Mouse (Mus musculus) liver, embryonic 12.5 days (tissue): ENCODE measurements around the gene Clcn1. TPM values are rescaled to one million over a fixed set of nuclear protein-coding genes. Genes with fewer than 3 reads are reported as not detected.

Source experiments
- ATAC-seq: fragments of 200-750 bp; cut with Nextera tagmentation; 2 replicates; pipeline ENCODE4 v1.8.0; 2017; ENCODE audit warnings: moderate number of reproducible peaks, mild to moderate bottlenecking, moderate library complexity
- H3K27ac ChIP-seq: fragments of 300-500 bp; sonication (generic); 2 replicates; pipeline ENCODE4 v1.5.1; 2016; ENCODE audit warnings: mild to moderate bottlenecking
- H3K27me3 ChIP-seq: fragments of 300-500 bp; sonication (generic); replicated peaks from 2 replicates; pipeline ENCODE4 v1.6.1; 2016; ENCODE audit warnings: mild to moderate bottlenecking, moderate library complexity
- H3K36me3 ChIP-seq: fragments of 300-500 bp; sonication (generic); 2 replicates; pipeline ENCODE4 v1.6.1; 2016; ENCODE audit warnings: mild to moderate bottlenecking, moderate library complexity
- H3K4me1 ChIP-seq: fragments of 300-500 bp; sonication (generic); 2 replicates; pipeline ENCODE4 v1.6.1; 2016
- H3K4me2 ChIP-seq: fragments of 300-500 bp; sonication (generic); 2 replicates; pipeline ENCODE4 v1.6.1; 2016; ENCODE audit warnings: mild to moderate bottlenecking, moderate library complexity
- H3K4me3 ChIP-seq: fragments of 300-500 bp; sonication (generic); 2 replicates; pipeline ENCODE4 v1.5.1; 2016; ENCODE audit warnings: mild to moderate bottlenecking, moderate library complexity
- H3K9ac ChIP-seq: fragments of 300-500 bp; sonication (generic); 2 replicates; pipeline ENCODE4 v1.6.1; 2016; ENCODE audit warnings: mild to moderate bottlenecking, moderate library complexity
- H3K9me3 ChIP-seq: fragments of 300-500 bp; sonication (generic); replicated peaks from 2 replicates; pipeline ENCODE4 v1.6.1; 2016; ENCODE audit warnings: mild to moderate bottlenecking, moderate library complexity
- WGBS: fragments of 180-500 bp; shearing (Covaris S2); methylation state at CpG from one replicate; pipeline ENCODE4 v1.1.7; 2016; ENCODE audit not compliant: insufficient replicate concordance; 5-methylcytosine and 5-hydroxymethylcytosine counted together
- polyA plus RNA-seq: library from polyadenylated mRNA; unstranded; fragments of >200 nt; fragmentation: Nextera tagmentation; extraction: Ambion mirVana; gene quantifications from 2 replicates; pipeline ENCODE4 v1.2.1, GENCODE M21; 2016

Gene Clcn1
- polyA plus RNA-seq, 1 experiment from 2014 or later: not detected

DNA sequence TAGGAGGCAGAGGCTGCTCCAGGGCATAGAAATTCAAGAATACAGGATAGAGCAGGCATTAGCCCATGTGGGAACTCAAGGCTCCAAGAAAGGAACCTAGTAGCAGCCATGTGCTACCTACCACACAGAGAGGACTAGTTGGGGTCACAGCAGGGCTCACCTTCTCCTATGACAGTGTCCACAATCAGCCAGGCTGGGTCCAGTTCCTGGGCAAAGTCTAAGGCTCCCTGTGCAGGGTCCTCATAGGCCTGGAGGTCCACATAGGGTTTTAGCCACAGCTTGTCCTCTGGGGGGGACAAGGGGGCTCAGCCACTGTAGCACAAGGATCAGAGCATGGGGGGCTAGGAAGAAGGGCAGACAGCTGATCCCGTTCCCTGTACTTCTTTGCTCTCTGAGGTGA lies 76.0 kb downstream of the Clcn1 start:
- Histone ChIP-seq H3K4me3 (no peak overlapping the region), H3K27me3 (no peaks in the 10 kb centered on the region), H3K9me3 (no peaks in the 10 kb centered on the region), H3K9ac (no peak overlapping the region), H3K4me2 (no peak overlapping the region), H3K27ac (no peak overlapping the region), H3K4me1 (peaks cover 9% of the 10 kb centered on the region; the same call in 1 of the 2 replicates), H3K36me3 (peaks cover 32% of the 10 kb centered on the region)
- 0 out of 2 replicates have a peak, but pooled peaks have one; percentile 19 for ATAC-seq
- 74% methylated on average over 1 of the region's 1 CpGs for WGBS

DNA sequence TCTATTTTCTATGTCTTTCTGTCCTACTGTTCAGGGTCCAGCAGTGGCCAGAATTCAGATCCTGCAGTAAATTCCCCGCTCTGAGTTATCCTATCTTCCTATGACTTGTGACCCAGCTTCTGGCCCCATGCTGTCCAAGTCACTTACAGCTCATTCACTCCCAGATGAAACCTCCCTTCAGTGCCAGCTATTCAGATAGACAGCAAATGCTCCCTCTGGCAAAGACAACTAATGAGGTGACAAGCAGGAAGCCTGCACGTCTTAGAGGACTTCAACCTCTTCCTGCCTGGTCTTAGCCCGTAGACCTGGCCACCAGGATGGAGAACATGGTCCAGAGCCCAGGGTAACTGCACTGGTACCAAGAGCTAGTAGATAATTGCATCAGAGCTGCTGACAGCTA lies 76.5 kb downstream of the Clcn1 start:
- H3K4me3 ChIP-seq: no peak overlapping the region
- no peaks in the 10 kb centered on the region for H3K27me3 ChIP-seq
- WGBS: 34% methylated on average over 3 of the region's 3 CpGs
- H3K4me1 ChIP-seq: peaks cover 9% of the 10 kb centered on the region; the same call in 1 of the 2 replicates
- no peak for ATAC-seq
- no peaks in the 10 kb centered on the region for H3K9me3 ChIP-seq
- peaks cover 27% of the 10 kb centered on the region for H3K36me3 ChIP-seq
- no peak overlapping the region for H3K27ac ChIP-seq
- H3K4me2 ChIP-seq: no peak overlapping the region
- H3K9ac ChIP-seq: no peak overlapping the region

DNA sequence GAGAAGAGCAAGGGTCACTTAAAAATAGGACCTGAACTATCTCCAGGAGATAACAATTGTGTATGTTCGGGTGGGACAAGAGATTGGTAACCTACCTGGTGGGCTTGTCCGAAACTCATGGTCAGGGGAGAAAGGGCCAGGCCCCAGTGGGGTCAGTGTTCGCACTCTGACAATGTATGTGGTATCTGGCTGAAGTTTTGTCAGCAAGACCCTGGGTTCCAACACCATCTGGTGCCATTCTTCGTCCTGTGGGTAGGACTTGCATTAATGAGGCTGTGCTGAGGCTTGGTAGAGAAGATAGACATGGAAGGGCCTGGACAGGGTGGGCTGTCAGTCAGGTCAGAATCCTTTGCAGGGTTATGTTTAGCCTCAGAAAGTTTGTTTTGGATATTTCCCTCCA lies 77.6 kb downstream of the Clcn1 start:
- peaks cover 16% of the 10 kb centered on the region for H3K36me3 ChIP-seq
- H3K27ac ChIP-seq: no peak overlapping the region
- no peak overlapping the region for H3K4me2 ChIP-seq
- H3K9me3 ChIP-seq: no peaks in the 10 kb centered on the region
- ATAC-seq: no peak
- no peaks in the 10 kb centered on the region for H3K27me3 ChIP-seq
- WGBS: 69% methylated on average over 4 of the region's 4 CpGs
- H3K4me1 ChIP-seq: peaks cover 9% of the 10 kb centered on the region; the same call in 1 of the 2 replicates
- H3K9ac ChIP-seq: no peak overlapping the region
- H3K4me3 ChIP-seq: no peak overlapping the region

DNA sequence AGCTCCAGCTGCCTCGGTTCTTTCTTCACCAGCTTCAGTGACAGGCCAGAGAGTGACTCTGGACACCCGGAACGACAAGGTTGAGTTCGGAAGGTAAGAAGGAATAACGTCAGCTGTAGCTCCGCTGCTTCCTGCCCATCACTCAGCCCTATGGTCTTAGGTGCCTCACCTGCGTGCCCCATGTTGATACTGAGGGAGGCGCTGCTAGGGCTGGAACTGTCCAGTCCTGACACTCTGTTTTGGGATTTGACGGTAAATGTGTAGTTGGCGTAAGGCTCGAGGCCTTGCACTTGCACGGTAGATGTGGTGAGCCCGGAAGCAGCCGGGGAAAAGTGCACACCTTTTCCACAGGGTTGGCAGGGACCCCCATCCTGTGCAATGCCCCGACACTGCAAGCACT lies 78.1 kb downstream of the Clcn1 start:
- no peak for ATAC-seq
- Histone ChIP-seq H3K9me3 (no peaks in the 10 kb centered on the region), H3K36me3 (peaks cover 11% of the 10 kb centered on the region; the same call in 1 of the 2 replicates), H3K4me2 (no peak overlapping the region), H3K4me3 (no peak overlapping the region), H3K4me1 (peaks cover 9% of the 10 kb centered on the region; the same call in 1 of the 2 replicates), H3K27ac (no peak overlapping the region), H3K27me3 (no peaks in the 10 kb centered on the region), H3K9ac (no peak overlapping the region)
- WGBS: 80% methylated on average over 15 of the region's 15 CpGs

DNA sequence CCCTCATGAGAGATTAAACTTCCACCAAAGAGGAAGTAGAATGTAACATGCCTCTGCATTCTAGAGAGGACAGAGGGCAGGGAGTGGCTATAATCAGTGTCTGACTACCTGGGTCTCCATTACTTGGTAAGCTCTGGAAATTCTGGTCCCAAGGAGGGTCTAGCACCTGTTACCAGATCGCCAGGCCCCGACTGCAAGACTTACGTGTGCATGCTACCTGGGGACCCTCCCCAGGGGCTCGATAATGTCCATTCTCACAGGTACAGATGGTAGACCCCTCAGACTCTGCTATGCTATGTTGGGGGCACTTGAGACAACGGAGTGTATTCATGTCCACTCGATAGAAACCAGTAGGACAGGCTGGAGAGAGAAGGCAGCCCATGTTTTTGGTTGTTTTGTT lies 78.7 kb downstream of the Clcn1 start:
- 64% methylated on average over 6 of the region's 6 CpGs for WGBS
- no peak for ATAC-seq
- Histone ChIP-seq H3K27ac (no peak overlapping the region), H3K36me3 (peaks cover 5% of the 10 kb centered on the region; the same call in 1 of the 2 replicates), H3K9me3 (no peaks in the 10 kb centered on the region), H3K4me3 (no peak overlapping the region), H3K9ac (no peak overlapping the region), H3K4me2 (no peak overlapping the region), H3K4me1 (peaks cover 9% of the 10 kb centered on the region; the same call in 1 of the 2 replicates), H3K27me3 (no peaks in the 10 kb centered on the region)

Other genes with a start within 250 kb of the Clcn1 start
- not detected in 2 replicates for gene Sva, start 248.3 kb upstream of the Clcn1 start, polyA plus RNA-seq
- gene Tas2r139, start 145.7 kb upstream of the Clcn1 start, polyA plus RNA-seq: not detected in 2 replicates
- not detected in 2 replicates for gene Tas2r144, start 71.4 kb upstream of the Clcn1 start, polyA plus RNA-seq
- 7.3 and 8.3 TPM in 2 replicates for gene Gstk1, start 40.8 kb upstream of the Clcn1 start, polyA plus RNA-seq
- gene Tmem139, start 24.7 kb upstream of the Clcn1 start, polyA plus RNA-seq: not detected in 2 replicates
- gene Casp2, start 21.7 kb upstream of the Clcn1 start, polyA plus RNA-seq: 34.4 and 36.0 TPM in 2 replicates
- gene Fam131b, start 38.0 kb downstream of the Clcn1 start, polyA plus RNA-seq: not detected in 2 replicates
- 66.3 and 66.5 TPM in 2 replicates for gene Zyx, start 62.9 kb downstream of the Clcn1 start, polyA plus RNA-seq
- 2.6 and 3.4 TPM in 2 replicates for gene Epha1, start 86.6 kb downstream of the Clcn1 start, polyA plus RNA-seq
- gene Tas2r143, start 113.6 kb downstream of the Clcn1 start, polyA plus RNA-seq: not detected in 2 replicates
- gene Tas2r135, start 118.7 kb downstream of the Clcn1 start, polyA plus RNA-seq: not detected in 2 replicates
- gene Tas2r126, start 147.8 kb downstream of the Clcn1 start, polyA plus RNA-seq: not detected in 2 replicates
- gene Olfr458, start 178.5 kb downstream of the Clcn1 start, polyA plus RNA-seq: not detected in 2 replicates
- gene Olfr457, start 189.7 kb downstream of the Clcn1 start, polyA plus RNA-seq: not detected in 2 replicates
- gene Olfr456, start 200.5 kb downstream of the Clcn1 start, polyA plus RNA-seq: not detected in 2 replicates